ENCODE assay signal across 20 mouse cellular contexts in the genomic region with DNA sequence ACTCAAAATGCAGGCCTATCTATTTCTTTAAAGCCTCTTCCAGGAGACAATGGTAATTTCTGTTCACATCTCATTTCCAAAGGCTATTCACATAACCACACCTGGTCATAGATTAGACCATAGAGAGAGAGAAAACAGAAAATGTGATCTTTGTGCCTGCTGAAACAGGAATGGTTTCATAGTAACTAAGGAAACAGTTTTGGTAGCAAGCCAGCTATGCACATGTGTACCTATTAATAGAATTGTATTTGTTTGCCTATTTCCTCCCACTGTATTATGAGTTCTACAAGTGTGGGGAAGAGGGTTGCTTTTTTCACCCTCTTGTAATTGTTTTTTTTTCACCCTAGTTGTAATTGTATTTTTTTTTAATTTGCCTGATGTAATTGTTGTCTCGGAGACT. TPM values are rescaled to one million over a fixed set of nuclear protein-coding genes. Genes with fewer than 3 reads are reported as not detected.
A peak's percentile ranks its signal among the peaks of the same experiment; 100 is the strongest.
DNase-seq lines count a peak whose midpoint lies in the region; ATAC-seq and TF ChIP-seq lines count a peak whose summit lies in the region.
"Had no signal": no experiment of that assay in that cellular context is flagged by ENCODE, and none has a peak within 500 bp of the region (broad histone marks: within the 10 kb centered on the region; RNA-seq: fewer than 3 reads in every experiment).

No protein-coding gene starts in this region.

- peaks cover 8% of the 10 kb centered on the region; the same call in 1 of the 2 replicates for H3K27me3 ChIP-seq in heart, embryonic 10.5 days (ENCODE audit: insufficient read depth, poor library complexity, severe bottlenecking)
- H3K27me3 ChIP-seq in kidney, adult 2 months (replicated peaks; ENCODE audit: control insufficient read depth, insufficient read depth, low read length), result no peaks in the 10 kb centered on the region
- no peaks in the 10 kb centered on the region for H3K27me3 ChIP-seq in stomach, postnatal 0 days (ENCODE audit: control insufficient read depth, insufficient read depth, low read length)
- H3K27me3 ChIP-seq in forebrain, embryonic 15.5 days, result no peaks in the 10 kb centered on the region
- H3K27me3 ChIP-seq: neural tube, embryonic 12.5 days had no signal

- no peak overlapping the region for H3K4me2 ChIP-seq in stomach, postnatal 0 days (replicated peaks; ENCODE audit: low read depth)
- no peak overlapping the region for H3K4me2 ChIP-seq in forebrain, embryonic 15.5 days (replicated peaks)
- H3K4me2 ChIP-seq: liver, embryonic 11.5 days; neural tube, embryonic 12.5 days had no signal

- H3K4me1 ChIP-seq in heart, embryonic 10.5 days, result peaks cover 10% of the 10 kb centered on the region
- peaks cover 2% of the 10 kb centered on the region; the same call in 1 of the 2 replicates for H3K4me1 ChIP-seq in kidney, adult 2 months (ENCODE audit: control insufficient read depth, insufficient read depth, low read length)
- H3K4me1 ChIP-seq in stomach, postnatal 0 days (replicated peaks; ENCODE audit: control insufficient read depth, insufficient read depth), result no peaks in the 10 kb centered on the region
- H3K4me1 ChIP-seq in forebrain, embryonic 15.5 days, result no peaks in the 10 kb centered on the region; the same call in 1 of the 2 replicates

- H3K4me3 ChIP-seq in heart, embryonic 10.5 days, result no peak overlapping the region
- H3K4me3 ChIP-seq in kidney, adult 2 months (ENCODE audit: insufficient read depth, low read depth, low read length), result no peak overlapping the region
- H3K4me3 ChIP-seq in stomach, postnatal 0 days (ENCODE audit: low read depth, low read length), result no peak overlapping the region
- H3K4me3 ChIP-seq in forebrain, embryonic 15.5 days, result no peak overlapping the region
- H3K4me3 ChIP-seq: forebrain, embryonic 10.5 days; neural tube, embryonic 12.5 days had no signal

- H3K36me3 ChIP-seq in heart, embryonic 10.5 days, result no peaks in the 10 kb centered on the region
- H3K36me3 ChIP-seq in kidney, adult 2 months (ENCODE audit: control insufficient read depth, insufficient read depth, low read length), result no peaks in the 10 kb centered on the region
- H3K36me3 ChIP-seq in stomach, postnatal 0 days (ENCODE audit: control insufficient read depth, insufficient read depth, low read length), result no peaks in the 10 kb centered on the region
- no peaks in the 10 kb centered on the region for H3K36me3 ChIP-seq in forebrain, embryonic 15.5 days
- H3K36me3 ChIP-seq: forebrain, embryonic 10.5 days; neural tube, embryonic 12.5 days had no signal

- no peak for TF ChIP-seq CTCF in kidney, adult 2 months (conservative IDR thresholded peaks at IDR 0.05; ENCODE audit: insufficient read depth, insufficient read length, low read depth, low read length)
- no peak for TF ChIP-seq CTCF in stomach, postnatal 0 days (IDR thresholded peaks at IDR 0.05; ENCODE audit: low read depth)

- TF ChIP-seq POLR2A in kidney, adult 2 months (IDR thresholded peaks at IDR 0.05; ENCODE audit: low read depth, low read length), result no peak

- H3K9ac ChIP-seq in stomach, postnatal 0 days (ENCODE audit: low read length), result no peak overlapping the region
- H3K9ac ChIP-seq in forebrain, embryonic 15.5 days (replicated peaks), result no peak overlapping the region
- H3K9ac ChIP-seq: neural tube, embryonic 12.5 days had no signal

- 72% methylated on average over 1 of the region's 1 CpGs for WGBS in heart, embryonic 10.5 days
- 50% methylated on average over 1 of the region's 1 CpGs for WGBS in kidney, adult 2 months
- 51% methylated on average over 1 of the region's 1 CpGs for WGBS in stomach, postnatal 0 days
- WGBS in forebrain, embryonic 15.5 days, result 83% methylated on average over 1 of the region's 1 CpGs

- TF ChIP-seq EP300 in stomach, postnatal 0 days (optimal IDR thresholded peaks at IDR 0.05), result no peak

- no peak overlapping the region for H3K27ac ChIP-seq in heart, embryonic 10.5 days
- no peak overlapping the region for H3K27ac ChIP-seq in kidney, adult 2 months (ENCODE audit: insufficient read depth, low read depth, low read length)
- no peak overlapping the region for H3K27ac ChIP-seq in stomach, postnatal 0 days (replicated peaks)
- H3K27ac ChIP-seq in forebrain, embryonic 15.5 days (replicated peaks), result no peak overlapping the region
- H3K27ac ChIP-seq: forebrain, embryonic 10.5 days; neural tube, embryonic 12.5 days had no signal

- peak; percentile 53; the same call in 1 of the 2 replicates for ATAC-seq in stomach, postnatal 0 days (ENCODE audit: low FRiP score, low TSS enrichment)
- ATAC-seq in forebrain, embryonic 15.5 days (replicated peaks), result no peak

- no peaks in the 10 kb centered on the region for H3K9me3 ChIP-seq in heart, embryonic 10.5 days
- no peaks in the 10 kb centered on the region for H3K9me3 ChIP-seq in stomach, postnatal 0 days (ENCODE audit: control insufficient read depth, low read length)
- no peaks in the 10 kb centered on the region for H3K9me3 ChIP-seq in forebrain, embryonic 15.5 days
- H3K9me3 ChIP-seq: forebrain, embryonic 10.5 days; neural tube, embryonic 12.5 days had no signal

- peak; percentile 48 to 74 for DNase-seq in heart, adult 18-20 months
- no peak for DNase-seq in heart, embryonic 10.5 days (ENCODE audit: low spot score)
- peak; percentile 82 for DNase-seq in kidney, adult 2 months
- DNase-seq in kidney, postnatal 10 days, result no peak
- DNase-seq in lung, postnatal 25 days (ENCODE audit: low spot score), result peak; percentile 65
- no peak for DNase-seq in lung, postnatal 4 days
- no peak for DNase-seq in stomach, postnatal 0 days (ENCODE audit: low spot score)
- DNase-seq: adrenal gland, postnatal 14 days; B cell, adult 2 months; cerebellum, postnatal 10 days; midbrain, embryonic 14.5 days; right cerebral cortex, postnatal 4 days had no signal

RNA-seq across cellular contexts. Expression of a gene that starts 22.4 kb away (rescaled TPM):
- not detected for total RNA-seq in heart, adult 18-20 months (2021)
- 0.06 TPM in 1 of 2 replicates, not detected in the other for polyA plus RNA-seq in heart, embryonic 10.5 days (2016; fragmentation: Nextera tagmentation; extraction: Ambion mirVana)
- not detected in 2 replicates for polyA plus RNA-seq in kidney, adult 2 months (2012; rRNA removed)
- not detected in 2 replicates for polyA plus RNA-seq in stomach, postnatal 0 days (2015; fragmentation: Nextera tagmentation; extraction: Ambion mirVana)
- polyA plus RNA-seq in forebrain, embryonic 15.5 days (2015; fragmentation: Nextera tagmentation; extraction: Ambion mirVana), result not detected in 2 replicates
- total RNA-seq: adrenal gland, postnatal 14 days; ES-E14; hematopoietic stem cell, adult 5-6 weeks had no signal
- polyA plus RNA-seq: forebrain, embryonic 10.5 days; intestine, embryonic 14.5 days; liver, embryonic 11.5 days; midbrain, embryonic 14.5 days; neural tube, embryonic 12.5 days; stomach, embryonic 16.5 days had no signal

RNA-seq across cellular contexts. Expression of a gene that starts 31.9 kb away (rescaled TPM):
- 100 to 1,000 TPM; 112 to 122 TPM for total RNA-seq in heart, adult 18-20 months (2021)
- 16.0 and 17.0 TPM in 2 replicates for polyA plus RNA-seq in heart, embryonic 10.5 days (2016; fragmentation: Nextera tagmentation; extraction: Ambion mirVana)
- polyA plus RNA-seq in kidney, adult 2 months (2012; rRNA removed), result 91.9 and 108 TPM in 2 replicates
- 40.0 and 45.4 TPM in 2 replicates for polyA plus RNA-seq in stomach, postnatal 0 days (2015; fragmentation: Nextera tagmentation; extraction: Ambion mirVana)
- polyA plus RNA-seq in forebrain, embryonic 15.5 days (2015; fragmentation: Nextera tagmentation; extraction: Ambion mirVana), result 67.3 and 68.3 TPM in 2 replicates

Comparison
In these comparisons a context has a peak if more than half of its experiments do, and no peak if none do; other contexts are left out.
1. DNase-seq: peak in heart, adult 18-20 months (2 of 2), kidney, adult 2 months (single experiment) and lung, postnatal 25 days (single experiment); none in heart, embryonic 10.5 days (single experiment), kidney, postnatal 10 days (single experiment), lung, postnatal 4 days (0 of 2) and stomach, postnatal 0 days (single experiment).